Mouse (Mus musculus): Measurements from ENCODE around the gene Fut7.

Fut7 gene

GRCm38 (mm10) chr2:25425481-25425880 lies 2.4 kb downstream of the Fut7 start:
- in situ Hi-C loops (cut with MboI, MseI), result no loop called here

- in situ Hi-C loops (cut with MboI, MseI), result no loop called here
Observed at GRCm38 (mm10) chr2:25426721-25427191, 3.7 kb downstream of the Fut7 start.

GRCm38 (mm10) chr2:25427256-25427655 lies 4.2 kb downstream of the Fut7 start:
- in situ Hi-C loops (cut with MboI, MseI), result no loop called here

- in situ Hi-C loops (cut with MboI, MseI), result no loop called here
Observed at GRCm38 (mm10) chr2:25428442-25429236, 5.6 kb downstream of the Fut7 start, which contains the start of gene Abca2. TSS of gene Abca2 (plus strand) at chr2:25428703.

- in situ Hi-C loops (cut with MboI, MseI), result no loop called here
Observed at GRCm38 (mm10) chr2:25429435-25430180, 6.5 kb downstream of the Fut7 start.

GRCm38 (mm10) chr2:25430395-25431233 lies 7.5 kb downstream of the Fut7 start:
- in situ Hi-C loops (cut with MboI, MseI), result no loop called here

- in situ Hi-C loops (cut with MboI, MseI), result no loop called here
Observed at GRCm38 (mm10) chr2:25431308-25431855, 8.3 kb downstream of the Fut7 start.

GRCm38 (mm10) chr2:25432326-25433098 lies 9.4 kb downstream of the Fut7 start:
- in situ Hi-C loops (cut with MboI, MseI), result no loop called here

- in situ Hi-C loops (cut with MboI, MseI), result no loop called here
Observed at GRCm38 (mm10) chr2:25433101-25433500, 10.0 kb downstream of the Fut7 start.

GRCm38 (mm10) chr2:25434292-25434691 lies 11.2 kb downstream of the Fut7 start:
- in situ Hi-C loops (cut with MboI, MseI), result no loop called here

- in situ Hi-C loops (cut with MboI, MseI), result no loop called here
Observed at GRCm38 (mm10) chr2:25436286-25436820, 13.3 kb downstream of the Fut7 start.

GRCm38 (mm10) chr2:25441067-25441466 lies 18.0 kb downstream of the Fut7 start:
- in situ Hi-C loops (cut with MboI, MseI), result no loop called here

- in situ Hi-C loops (cut with MboI, MseI), result no loop called here
Observed at GRCm38 (mm10) chr2:25442682-25443081, 19.6 kb downstream of the Fut7 start.

- in situ Hi-C loops (cut with MboI, MseI), result no loop called here
Observed at GRCm38 (mm10) chr2:25450853-25451647, 28.0 kb downstream of the Fut7 start.

GRCm38 (mm10) chr2:25452951-25453350 lies 29.9 kb downstream of the Fut7 start:
- in situ Hi-C loops (cut with MboI, MseI), result no loop called here

- in situ Hi-C loops (cut with MboI, MseI), result no loop called here
Observed at GRCm38 (mm10) chr2:25456205-25456953, 33.3 kb downstream of the Fut7 start, which contains the start of gene Clic3. TSS of gene Clic3 (plus strand) at chr2:25456838.

- in situ Hi-C loops (cut with MboI, MseI), result no loop called here
Observed at GRCm38 (mm10) chr2:25457022-25457896, 34.2 kb downstream of the Fut7 start.

- in situ Hi-C loops (cut with MboI, MseI), result no loop called here
Observed at GRCm38 (mm10) chr2:25458911-25459310, 35.8 kb downstream of the Fut7 start.

Data from T-helper 2 cell (primary cell).